Mouse (Mus musculus): ENCODE measurements around the gene Vegfc. TPM values are rescaled to one million over a fixed set of nuclear protein-coding genes. Genes with fewer than 3 reads are reported as not detected.

Gene Vegfc
- total RNA-seq (2012; rRNA removed) = 20.1 and 32.6 TPM in 2 replicates

GRCm38 (mm10) chr8:54077271-54078120 lies at the start of gene Vegfc:
TSS of gene Vegfc (plus strand) at chr8:54077606.
- peak; percentile 15 for DNase-seq (ENCODE audit: low read depth, low spot score)
- Histone ChIP-seq H3K4me1 (ENCODE audit: control insufficient read depth in 2 of 2, insufficient read depth in 2 of 2, low read length in 2 of 2, poor library complexity in 1 of 2) (peaks cover 3 to 21% of the 10 kb centered on the region in 2 experiments; a peak in 3 of 4 replicates), H3K4me3 (ENCODE audit: insufficient read depth in 1 of 2, low read depth in 1 of 2, low read length in 2 of 2, poor library complexity in 1 of 2, severe bottlenecking in 1 of 2) (peak within 1 kb of the TSS; percentile 78 to 97), H3K36me3 (ENCODE audit: control insufficient read depth, insufficient read depth, low read length, poor library complexity, severe bottlenecking) (no peaks in the 10 kb centered on the region), H3K9ac (ENCODE audit: insufficient read depth, low read depth, low read length, poor library complexity, severe bottlenecking) (peak within 1 kb of the TSS; percentile 89), H3K9me3 (ENCODE audit: control insufficient read depth, insufficient read depth, low read depth, low read length) (no peaks in the 10 kb centered on the region), H3K27ac (ENCODE audit: insufficient read depth, low read depth, low read length, poor library complexity, severe bottlenecking) (peak within 1 kb of the TSS; percentile 97)
- no peak for TF ChIP-seq CHD2 (IDR thresholded peaks at IDR 0.05; ENCODE audit: low read depth, low read length)
- no peak for TF ChIP-seq MAFK (IDR thresholded peaks at IDR 0.05; ENCODE audit: insufficient read depth, low read depth, low read length)
- TF ChIP-seq HCFC1 (IDR thresholded peaks at IDR 0.05; ENCODE audit: borderline replicate concordance, insufficient read depth, low read length) = no peak
- no peak for TF ChIP-seq ZNF384 (IDR thresholded peaks at IDR 0.05; ENCODE audit: low read depth, low read length)
- no peak for TF ChIP-seq ZC3H11A (IDR thresholded peaks at IDR 0.05; ENCODE audit: borderline replicate concordance, low read depth, low read length)
- in situ Hi-C loops (cut with MboI; ENCODE audit: low sequenced_read_pairs in 2 of 2, unreplicated experiment in 2 of 2) = no loop called here

- TF ChIP-seq MAFK (IDR thresholded peaks at IDR 0.05; ENCODE audit: insufficient read depth, low read depth, low read length) = no peak
- TF ChIP-seq CHD2 (IDR thresholded peaks at IDR 0.05; ENCODE audit: low read depth, low read length) = no peak
- H3K36me3 ChIP-seq (ENCODE audit: control insufficient read depth, insufficient read depth, low read length, poor library complexity, severe bottlenecking) = no peaks in the 10 kb centered on the region
- no peak overlapping the region for H3K4me3 ChIP-seq (ENCODE audit: insufficient read depth in 1 of 2, low read depth in 1 of 2, low read length in 2 of 2, poor library complexity in 1 of 2, severe bottlenecking in 1 of 2)
- H3K9me3 ChIP-seq (ENCODE audit: control insufficient read depth, insufficient read depth, low read depth, low read length) = no peaks in the 10 kb centered on the region
- in situ Hi-C loops (cut with MboI; ENCODE audit: low sequenced_read_pairs in 2 of 2, unreplicated experiment in 2 of 2) = no loop called here
- H3K9ac ChIP-seq (ENCODE audit: insufficient read depth, low read depth, low read length, poor library complexity, severe bottlenecking) = no peak overlapping the region
- DNase-seq (ENCODE audit: low read depth, low spot score) = no peak
- no peak overlapping the region for H3K27ac ChIP-seq (ENCODE audit: insufficient read depth, low read depth, low read length, poor library complexity, severe bottlenecking)
- no peaks in the 10 kb centered on the region for H3K4me1 ChIP-seq (ENCODE audit: control insufficient read depth in 2 of 2, insufficient read depth in 2 of 2, low read length in 2 of 2, poor library complexity in 1 of 2)
Measured at GRCm38 (mm10) chr8:54034584-54034983, 42.8 kb upstream of the Vegfc start.

GRCm38 (mm10) chr8:54042601-54043000 lies 34.8 kb upstream of the Vegfc start:
- no peak for TF ChIP-seq ZNF384 (IDR thresholded peaks at IDR 0.05; ENCODE audit: low read depth, low read length)
- Histone ChIP-seq H3K9ac (ENCODE audit: insufficient read depth, low read depth, low read length, poor library complexity, severe bottlenecking) (no peak overlapping the region), H3K36me3 (ENCODE audit: control insufficient read depth, insufficient read depth, low read length, poor library complexity, severe bottlenecking) (no peaks in the 10 kb centered on the region), H3K4me3 (ENCODE audit: insufficient read depth in 1 of 2, low read depth in 1 of 2, low read length in 2 of 2, poor library complexity in 1 of 2, severe bottlenecking in 1 of 2) (no peak overlapping the region), H3K4me1 (ENCODE audit: control insufficient read depth in 2 of 2, insufficient read depth in 2 of 2, low read length in 2 of 2, poor library complexity in 1 of 2) (no peaks in the 10 kb centered on the region), H3K27ac (ENCODE audit: insufficient read depth, low read depth, low read length, poor library complexity, severe bottlenecking) (no peak overlapping the region), H3K9me3 (ENCODE audit: control insufficient read depth, insufficient read depth, low read depth, low read length) (no peaks in the 10 kb centered on the region)
- no peak for DNase-seq (ENCODE audit: low read depth, low spot score)
- in situ Hi-C loops (cut with MboI; ENCODE audit: low sequenced_read_pairs in 2 of 2, unreplicated experiment in 2 of 2) = no loop called here

- TF ChIP-seq ZC3H11A (IDR thresholded peaks at IDR 0.05; ENCODE audit: borderline replicate concordance, low read depth, low read length) (no peak), MAFK (IDR thresholded peaks at IDR 0.05; ENCODE audit: insufficient read depth, low read depth, low read length) (no peak), CHD2 (IDR thresholded peaks at IDR 0.05; ENCODE audit: low read depth, low read length) (no peak), ZNF384 (IDR thresholded peaks at IDR 0.05; ENCODE audit: low read depth, low read length) (no peak)
- Histone ChIP-seq H3K36me3 (ENCODE audit: control insufficient read depth, insufficient read depth, low read length, poor library complexity, severe bottlenecking) (no peaks in the 10 kb centered on the region), H3K9me3 (ENCODE audit: control insufficient read depth, insufficient read depth, low read depth, low read length) (no peaks in the 10 kb centered on the region), H3K27ac (ENCODE audit: insufficient read depth, low read depth, low read length, poor library complexity, severe bottlenecking) (no peak overlapping the region), H3K4me3 (ENCODE audit: insufficient read depth in 1 of 2, low read depth in 1 of 2, low read length in 2 of 2, poor library complexity in 1 of 2, severe bottlenecking in 1 of 2) (no peak overlapping the region), H3K4me1 (ENCODE audit: control insufficient read depth in 2 of 2, insufficient read depth in 2 of 2, low read length in 2 of 2, poor library complexity in 1 of 2) (no peaks in the 10 kb centered on the region), H3K9ac (ENCODE audit: insufficient read depth, low read depth, low read length, poor library complexity, severe bottlenecking) (no peak overlapping the region)
- in situ Hi-C loops (cut with MboI; ENCODE audit: low sequenced_read_pairs in 2 of 2, unreplicated experiment in 2 of 2) = no loop called here
- DNase-seq (ENCODE audit: low read depth, low spot score) = no peak
Measured at GRCm38 (mm10) chr8:54043468-54043867, 33.9 kb upstream of the Vegfc start.

GRCm38 (mm10) chr8:54053210-54053609 lies 24.2 kb upstream of the Vegfc start:
- Histone ChIP-seq H3K27ac (ENCODE audit: insufficient read depth, low read depth, low read length, poor library complexity, severe bottlenecking) (no peak overlapping the region), H3K9ac (ENCODE audit: insufficient read depth, low read depth, low read length, poor library complexity, severe bottlenecking) (no peak overlapping the region)
- in situ Hi-C loops (cut with MboI; ENCODE audit: low sequenced_read_pairs in 2 of 2, unreplicated experiment in 2 of 2) = no loop called here

More at GRCm38 (mm10) chr8:54053210-54053609, 24.2 kb upstream of the Vegfc start:
- DNase-seq (ENCODE audit: low read depth, low spot score) = no peak
- H3K4me1 ChIP-seq (ENCODE audit: control insufficient read depth in 2 of 2, insufficient read depth in 2 of 2, low read length in 2 of 2, poor library complexity in 1 of 2) = no peaks in the 10 kb centered on the region
- H3K36me3 ChIP-seq (ENCODE audit: control insufficient read depth, insufficient read depth, low read length, poor library complexity, severe bottlenecking) = no peaks in the 10 kb centered on the region
- no peak overlapping the region for H3K4me3 ChIP-seq (ENCODE audit: insufficient read depth in 1 of 2, low read depth in 1 of 2, low read length in 2 of 2, poor library complexity in 1 of 2, severe bottlenecking in 1 of 2)
- TF ChIP-seq ZC3H11A (IDR thresholded peaks at IDR 0.05; ENCODE audit: borderline replicate concordance, low read depth, low read length) (no peak), CHD2 (IDR thresholded peaks at IDR 0.05; ENCODE audit: low read depth, low read length) (no peak), MAFK (IDR thresholded peaks at IDR 0.05; ENCODE audit: insufficient read depth, low read depth, low read length) (no peak), ZNF384 (IDR thresholded peaks at IDR 0.05; ENCODE audit: low read depth, low read length) (no peak), HCFC1 (IDR thresholded peaks at IDR 0.05; ENCODE audit: borderline replicate concordance, insufficient read depth, low read length) (no peak)
- no peaks in the 10 kb centered on the region for H3K9me3 ChIP-seq (ENCODE audit: control insufficient read depth, insufficient read depth, low read depth, low read length)
